Mouse (Mus musculus) cerebellum, adult 2 months (tissue): ENCODE results near the gene Foxc2.

Source experiments
- CTCF ChIP-seq: fragments of 200-500 bp; IDR thresholded peaks from 2 replicates; pipeline ENCODE4 v1.5.1; 2011; ENCODE audit warnings: low read depth, mild to moderate bottlenecking, control low read depth, low read length, moderate library complexity, borderline replicate concordance; ENCODE audit not compliant: insufficient read depth
- POLR2A ChIP-seq: fragments of 200-500 bp; IDR thresholded peaks from 2 replicates; pipeline ENCODE4 v1.6.1; 2011; ENCODE audit warnings: low read length, control low read depth, borderline replicate concordance; ENCODE audit not compliant: insufficient read depth

DNA sequence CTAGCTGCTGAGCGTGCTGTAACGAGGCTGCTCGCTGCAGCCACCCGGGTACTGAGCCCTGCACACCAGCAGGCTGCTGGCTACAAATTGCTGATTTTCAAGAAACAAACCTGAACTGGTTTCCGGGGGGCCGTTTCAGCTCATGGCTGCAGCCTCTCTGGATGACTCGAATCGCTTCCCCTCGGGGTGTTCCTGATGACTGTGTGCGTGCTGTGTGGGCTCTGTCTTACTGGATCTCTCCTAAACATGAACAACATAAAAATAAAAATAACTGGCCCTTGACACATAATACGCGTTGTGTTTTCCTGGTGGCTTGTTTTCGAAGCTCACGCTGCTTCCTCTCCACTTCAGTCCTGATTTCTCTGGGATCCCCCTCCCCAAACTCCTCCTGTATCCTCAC is 37.2 kb upstream of the Foxc2 start:
- TF ChIP-seq CTCF: no peak
- TF ChIP-seq POLR2A: no peak
